Mouse (Mus musculus): ENCODE measurements around the gene Adamtsl1.

The Adamtsl1 gene

DNA sequence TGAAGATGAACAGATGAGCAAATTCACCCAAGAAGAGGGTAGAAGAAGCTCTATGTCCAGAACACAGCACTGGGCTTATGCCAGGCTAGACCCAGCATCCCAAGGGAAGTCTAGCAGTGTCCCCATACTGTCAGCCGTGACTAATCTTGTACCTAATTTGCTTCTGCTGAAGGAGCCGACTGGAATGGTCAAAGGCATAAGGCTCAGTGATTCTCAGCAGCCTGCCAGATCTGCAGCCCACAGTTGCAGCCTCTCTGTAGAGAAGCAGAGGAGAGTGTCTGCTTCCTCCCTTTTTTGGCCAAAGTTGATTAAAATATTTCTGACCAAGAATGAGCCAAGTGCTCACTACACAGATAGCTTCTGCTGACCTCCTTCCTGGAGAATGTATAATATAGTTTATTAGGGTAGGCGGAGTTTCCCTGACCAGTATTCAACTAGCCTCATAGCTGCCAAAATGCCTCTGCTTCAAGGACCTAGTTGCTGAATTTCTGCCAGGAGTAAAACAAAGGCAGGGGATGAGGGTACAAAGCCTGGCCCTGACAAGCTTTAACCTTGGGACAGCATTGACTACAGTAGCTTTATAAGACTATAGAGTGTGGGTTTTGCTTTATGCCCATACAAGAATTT lies 804.1 kb downstream of the Adamtsl1 start:
- no peaks in the 10 kb centered on the region for H3K36me3 ChIP-seq (ENCODE audit: control insufficient read depth, insufficient read depth, low read length, poor library complexity, severe bottlenecking)
- DNase-seq (ENCODE audit: low read depth, low spot score): no peak
- H3K27me3 ChIP-seq (ENCODE audit: control insufficient read depth, insufficient read depth, low read length, poor library complexity, severe bottlenecking): no peaks in the 10 kb centered on the region

DNA sequence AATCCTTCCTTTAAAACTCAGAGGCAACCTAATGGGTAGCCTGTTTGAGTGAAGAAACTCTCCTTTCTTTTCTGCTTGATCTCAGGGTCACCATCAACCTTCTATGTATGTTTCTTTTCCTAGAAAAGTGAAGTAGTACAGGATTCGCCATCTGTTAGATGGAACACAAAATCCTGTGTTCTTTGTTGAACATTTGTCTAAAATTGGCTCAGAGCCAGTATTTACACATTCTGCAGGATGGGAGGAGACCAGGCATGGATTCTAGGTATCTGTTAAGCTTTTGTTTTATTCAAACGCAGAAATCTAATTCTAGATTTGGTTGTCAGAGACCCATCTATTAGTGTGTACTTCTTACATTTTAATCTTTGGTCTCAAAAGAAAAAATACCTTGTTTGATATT lies 811.4 kb downstream of the Adamtsl1 start:
- Histone ChIP-seq H3K27me3 (ENCODE audit: control insufficient read depth, insufficient read depth, low read length, poor library complexity, severe bottlenecking) (no peaks in the 10 kb centered on the region), H3K36me3 (ENCODE audit: control insufficient read depth, insufficient read depth, low read length, poor library complexity, severe bottlenecking) (no peaks in the 10 kb centered on the region)
- DNase-seq (ENCODE audit: low read depth, low spot score): no peak

DNA sequence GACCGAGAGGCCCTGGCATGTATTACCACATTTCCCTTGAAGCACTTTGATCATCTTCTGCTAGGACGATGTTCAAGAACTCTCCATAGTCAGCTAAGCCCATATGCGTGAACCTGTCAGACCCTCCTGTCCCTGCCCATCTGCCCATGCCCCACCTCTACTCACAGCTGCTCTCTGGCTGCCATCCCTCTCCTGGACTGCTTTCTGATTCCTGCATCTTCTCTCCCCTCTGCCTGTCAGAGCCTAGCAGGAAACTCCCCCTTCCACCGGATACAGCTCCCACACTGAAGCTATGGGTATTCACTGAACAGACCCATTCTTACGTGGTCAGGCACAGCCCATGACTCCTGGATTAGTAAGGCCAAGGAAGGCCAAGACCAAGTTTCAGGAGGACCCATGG lies 812.0 kb downstream of the Adamtsl1 start:
- no peaks in the 10 kb centered on the region for H3K27me3 ChIP-seq (ENCODE audit: control insufficient read depth, insufficient read depth, low read length, poor library complexity, severe bottlenecking)
- H3K36me3 ChIP-seq (ENCODE audit: control insufficient read depth, insufficient read depth, low read length, poor library complexity, severe bottlenecking): no peaks in the 10 kb centered on the region
- DNase-seq (ENCODE audit: low read depth, low spot score): no peak

DNA sequence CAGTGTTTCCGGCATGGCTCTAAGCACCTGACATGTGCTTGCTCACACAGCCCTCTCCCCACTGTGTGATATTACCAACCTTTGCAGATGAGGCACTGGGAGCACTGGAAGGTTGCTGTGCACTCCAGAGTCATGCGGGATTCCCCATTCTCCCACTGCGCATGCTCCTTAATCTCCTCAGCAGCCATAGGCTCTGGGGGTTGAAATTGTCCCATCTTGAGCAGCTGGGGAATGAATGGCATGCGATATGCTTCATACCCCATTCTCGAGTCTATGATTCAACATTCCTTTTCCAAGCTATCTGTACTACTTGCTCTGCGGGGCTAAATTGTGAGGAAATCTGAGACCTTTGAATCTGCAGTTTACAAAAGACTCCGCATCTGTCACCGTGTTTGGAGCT lies 812.7 kb downstream of the Adamtsl1 start:
- H3K27me3 ChIP-seq (ENCODE audit: control insufficient read depth, insufficient read depth, low read length, poor library complexity, severe bottlenecking): no peaks in the 10 kb centered on the region
- no peaks in the 10 kb centered on the region for H3K36me3 ChIP-seq (ENCODE audit: control insufficient read depth, insufficient read depth, low read length, poor library complexity, severe bottlenecking)
- no peak for DNase-seq (ENCODE audit: low read depth, low spot score)

DNA sequence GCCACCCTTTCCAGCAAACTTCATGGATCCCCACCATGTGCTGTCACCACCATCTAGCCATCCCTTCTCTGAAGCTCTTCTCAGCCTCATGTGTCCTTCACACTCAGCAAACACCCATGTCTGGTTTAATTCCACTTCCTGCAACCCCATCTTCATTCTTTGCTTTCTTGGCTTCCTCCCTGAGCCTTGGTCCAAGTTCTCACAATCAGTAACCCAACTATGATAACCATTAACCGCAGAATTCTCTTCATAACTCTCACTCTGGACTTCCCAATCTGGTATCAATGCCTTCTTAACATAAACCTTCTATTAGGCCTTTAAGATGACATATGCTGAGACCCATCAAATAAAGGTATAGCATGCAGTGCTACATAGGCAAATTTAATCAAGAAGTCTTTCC lies 815.5 kb downstream of the Adamtsl1 start:
- no peak for DNase-seq (ENCODE audit: low read depth, low spot score)
- H3K27me3 ChIP-seq (ENCODE audit: control insufficient read depth, insufficient read depth, low read length, poor library complexity, severe bottlenecking): no peaks in the 10 kb centered on the region
- no peaks in the 10 kb centered on the region for H3K36me3 ChIP-seq (ENCODE audit: control insufficient read depth, insufficient read depth, low read length, poor library complexity, severe bottlenecking)

DNA sequence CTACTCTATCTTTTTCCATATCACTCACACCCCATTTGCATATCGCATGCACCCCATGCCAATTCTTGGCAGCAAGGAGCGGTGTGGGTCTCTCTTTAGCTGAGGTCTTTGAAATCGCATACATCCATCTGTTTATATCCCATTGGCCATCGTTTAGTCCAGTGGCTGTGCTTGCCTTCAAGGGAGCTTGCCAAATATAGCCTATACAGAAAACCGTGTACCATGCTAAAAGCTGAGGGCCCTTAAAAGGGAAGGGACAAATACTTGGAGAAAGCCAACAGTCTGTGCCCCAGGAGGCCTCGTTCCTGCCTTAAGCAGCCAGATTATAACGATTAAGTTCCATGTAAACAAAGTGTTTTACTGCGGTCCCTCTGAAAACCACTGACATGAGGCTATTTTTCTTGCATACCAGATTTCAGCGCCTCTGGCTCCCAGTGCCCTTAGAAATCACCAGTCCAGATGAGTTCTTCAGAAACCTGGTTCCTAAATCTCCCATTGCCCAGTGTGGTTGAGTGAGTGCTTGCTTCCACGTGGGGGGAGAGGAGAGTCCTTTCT lies 822.0 kb downstream of the Adamtsl1 start:
- DNase-seq (ENCODE audit: low read depth, low spot score): no peak
- Histone ChIP-seq H3K27me3 (ENCODE audit: control insufficient read depth, insufficient read depth, low read length, poor library complexity, severe bottlenecking) (no peaks in the 10 kb centered on the region), H3K36me3 (ENCODE audit: control insufficient read depth, insufficient read depth, low read length, poor library complexity, severe bottlenecking) (no peaks in the 10 kb centered on the region)

DNA sequence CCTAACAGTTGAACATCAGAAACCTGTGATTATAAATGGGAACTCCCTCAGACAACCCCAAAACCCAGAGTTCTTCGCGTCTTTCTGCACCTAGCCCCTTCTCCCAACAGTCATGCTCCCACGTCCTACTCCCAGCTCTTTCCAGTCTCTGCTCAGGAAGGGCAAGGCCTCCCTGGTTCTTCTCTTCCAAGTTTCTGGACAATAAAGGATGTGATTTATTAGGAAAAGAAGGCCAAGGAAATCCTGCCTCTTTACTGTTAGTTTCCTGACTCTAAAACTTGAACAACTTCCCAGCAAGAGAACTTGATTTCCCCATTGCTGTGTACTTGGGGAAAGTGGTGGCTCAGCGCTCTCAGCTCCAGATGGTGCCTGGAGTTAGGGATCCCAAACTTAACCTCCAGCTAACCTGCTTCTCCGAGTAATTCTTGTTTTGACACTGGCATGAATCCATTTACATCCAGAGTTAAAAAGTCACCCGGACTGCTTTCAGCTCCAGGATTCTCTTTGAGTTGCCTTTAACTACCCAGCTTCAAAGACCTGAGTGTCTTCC lies 823.3 kb downstream of the Adamtsl1 start:
- DNase-seq (ENCODE audit: low read depth, low spot score): no peak
- no peaks in the 10 kb centered on the region for H3K36me3 ChIP-seq (ENCODE audit: control insufficient read depth, insufficient read depth, low read length, poor library complexity, severe bottlenecking)
- H3K27me3 ChIP-seq (ENCODE audit: control insufficient read depth, insufficient read depth, low read length, poor library complexity, severe bottlenecking): no peaks in the 10 kb centered on the region

DNA sequence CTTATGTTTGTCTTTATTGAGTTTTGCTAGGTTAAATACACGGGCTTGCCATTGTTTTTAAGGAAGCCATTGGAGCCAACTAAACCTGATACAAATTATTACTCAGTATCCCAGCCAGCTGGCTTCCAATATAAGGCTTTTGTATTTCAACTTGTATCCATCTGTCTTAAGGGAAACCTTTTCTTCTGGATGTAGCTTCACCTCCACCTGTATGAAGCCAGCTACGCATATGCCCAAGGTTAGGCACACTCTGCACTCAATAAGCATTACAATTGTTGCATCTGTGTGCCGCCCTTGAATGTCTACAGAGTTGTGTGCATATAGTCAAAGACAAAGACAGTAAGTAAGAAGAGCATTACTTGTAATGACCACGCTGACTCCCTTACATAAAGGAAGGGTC lies 835.4 kb downstream of the Adamtsl1 start:
- no peaks in the 10 kb centered on the region for H3K27me3 ChIP-seq (ENCODE audit: control insufficient read depth, insufficient read depth, low read length, poor library complexity, severe bottlenecking)
- no peak for DNase-seq (ENCODE audit: low read depth, low spot score)
- no peaks in the 10 kb centered on the region for H3K36me3 ChIP-seq (ENCODE audit: control insufficient read depth, insufficient read depth, low read length, poor library complexity, severe bottlenecking)

DNA sequence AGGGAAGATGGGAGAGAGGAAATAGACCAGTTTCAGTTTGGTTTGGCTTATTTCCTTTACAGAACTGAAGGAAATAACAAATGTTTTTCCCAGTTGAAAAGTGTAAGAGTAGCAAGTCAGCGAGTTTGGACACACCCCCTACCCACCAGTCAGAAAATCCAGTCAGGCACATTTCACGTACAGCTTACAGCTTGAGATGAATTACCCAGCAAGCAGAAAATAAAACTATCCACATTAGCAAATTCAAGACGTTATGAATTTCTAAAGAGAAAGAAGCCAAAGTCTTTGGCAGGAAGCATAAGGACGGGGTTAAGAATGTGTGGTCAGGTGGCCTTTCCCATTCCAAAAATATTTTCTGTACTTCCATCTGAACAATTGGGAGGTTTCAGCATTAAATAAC lies 838.1 kb downstream of the Adamtsl1 start:
- H3K27me3 ChIP-seq (ENCODE audit: control insufficient read depth, insufficient read depth, low read length, poor library complexity, severe bottlenecking): no peaks in the 10 kb centered on the region
- no peaks in the 10 kb centered on the region for H3K36me3 ChIP-seq (ENCODE audit: control insufficient read depth, insufficient read depth, low read length, poor library complexity, severe bottlenecking)
- DNase-seq (ENCODE audit: low read depth, low spot score): no peak

DNA sequence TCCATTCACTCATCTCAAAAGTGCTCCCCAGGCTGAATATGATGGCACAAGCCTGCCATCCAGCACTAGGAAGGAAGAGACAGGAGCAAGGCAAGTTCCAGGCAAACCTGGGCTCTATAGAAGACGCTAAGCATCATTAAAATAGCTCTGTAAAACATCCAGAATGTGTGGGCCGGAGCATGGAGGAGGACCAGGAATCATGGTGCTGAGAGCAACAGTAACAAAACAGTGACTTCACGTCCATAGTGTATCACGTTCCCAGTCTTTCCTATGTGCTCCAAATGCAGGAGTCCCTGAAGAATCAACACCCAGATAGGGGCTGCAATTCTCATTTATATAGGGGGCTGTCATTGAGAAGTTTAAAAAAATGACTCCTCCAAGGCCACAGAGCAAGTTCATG lies 839.6 kb downstream of the Adamtsl1 start:
- Histone ChIP-seq H3K36me3 (ENCODE audit: control insufficient read depth, insufficient read depth, low read length, poor library complexity, severe bottlenecking) (no peaks in the 10 kb centered on the region), H3K27me3 (ENCODE audit: control insufficient read depth, insufficient read depth, low read length, poor library complexity, severe bottlenecking) (no peaks in the 10 kb centered on the region)
- no peak for DNase-seq (ENCODE audit: low read depth, low spot score)

DNA sequence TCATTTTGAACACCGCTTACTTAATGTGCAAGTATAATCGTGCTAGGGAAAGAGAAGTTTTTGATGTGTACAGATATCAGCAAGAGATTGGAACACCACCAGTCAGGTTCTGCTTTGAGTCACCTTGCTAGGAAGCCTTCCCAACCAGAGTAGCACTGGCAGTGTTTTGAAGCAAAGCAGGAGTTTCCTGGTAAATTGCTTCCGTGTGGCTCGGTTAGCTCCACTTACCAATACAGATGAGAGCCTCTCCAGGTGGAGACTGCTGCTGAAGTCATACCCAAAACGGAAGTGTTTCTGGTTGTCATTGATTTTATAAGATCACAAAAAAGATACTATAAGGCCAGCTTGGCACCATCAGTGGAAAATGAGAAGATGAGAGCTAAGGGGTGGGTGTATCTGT lies 845.4 kb downstream of the Adamtsl1 start:
- H3K27me3 ChIP-seq (ENCODE audit: control insufficient read depth, insufficient read depth, low read length, poor library complexity, severe bottlenecking): no peaks in the 10 kb centered on the region
- H3K36me3 ChIP-seq (ENCODE audit: control insufficient read depth, insufficient read depth, low read length, poor library complexity, severe bottlenecking): no peaks in the 10 kb centered on the region
- no peak for DNase-seq (ENCODE audit: low read depth, low spot score)

DNA sequence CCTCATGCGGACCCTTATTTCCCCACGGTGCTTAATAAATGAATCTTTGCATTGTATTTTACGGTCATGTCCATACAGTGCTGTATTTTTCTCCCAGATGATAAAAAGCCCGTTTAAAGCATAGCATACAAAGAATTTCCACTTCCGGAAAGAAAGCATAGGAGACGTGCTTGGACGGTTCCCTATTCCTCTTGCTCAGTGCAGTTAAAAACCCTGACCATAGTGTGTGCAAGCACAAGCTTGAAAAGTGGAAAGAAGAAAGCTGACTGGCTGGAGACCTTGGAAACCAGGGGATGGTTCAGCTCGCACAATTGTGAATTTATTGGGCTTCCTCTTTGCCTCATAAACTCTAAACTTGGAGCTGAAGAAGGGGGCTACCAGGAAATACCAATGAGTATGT lies 855.1 kb downstream of the Adamtsl1 start:
- Histone ChIP-seq H3K36me3 (ENCODE audit: control insufficient read depth, insufficient read depth, low read length, poor library complexity, severe bottlenecking) (no peaks in the 10 kb centered on the region), H3K27me3 (ENCODE audit: control insufficient read depth, insufficient read depth, low read length, poor library complexity, severe bottlenecking) (no peaks in the 10 kb centered on the region; the same call in 1 of the 2 replicates)
- DNase-seq (ENCODE audit: low read depth, low spot score): no peak

DNA sequence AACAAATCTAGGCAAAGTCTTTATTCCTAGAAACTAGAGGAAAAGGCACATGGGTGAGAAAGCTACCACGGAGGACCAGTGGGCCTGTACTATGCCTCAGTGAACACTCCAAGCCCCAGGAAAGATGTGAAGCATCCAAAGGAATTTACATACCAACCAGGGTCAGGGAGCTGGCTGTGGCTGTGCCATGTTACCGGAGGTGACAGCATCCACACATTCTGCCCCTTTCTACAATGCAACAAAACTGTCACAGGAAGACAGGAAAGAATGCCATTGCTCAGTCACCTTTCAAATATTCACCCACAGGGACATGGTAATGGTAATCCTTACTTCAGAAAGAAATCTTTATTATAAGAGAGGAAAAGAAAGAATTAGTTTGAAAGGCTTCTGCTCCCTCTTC lies 859.2 kb downstream of the Adamtsl1 start:
- H3K36me3 ChIP-seq (ENCODE audit: control insufficient read depth, insufficient read depth, low read length, poor library complexity, severe bottlenecking): no peaks in the 10 kb centered on the region
- no peaks in the 10 kb centered on the region for H3K27me3 ChIP-seq (ENCODE audit: control insufficient read depth, insufficient read depth, low read length, poor library complexity, severe bottlenecking)
- no peak for DNase-seq (ENCODE audit: low read depth, low spot score)

DNA sequence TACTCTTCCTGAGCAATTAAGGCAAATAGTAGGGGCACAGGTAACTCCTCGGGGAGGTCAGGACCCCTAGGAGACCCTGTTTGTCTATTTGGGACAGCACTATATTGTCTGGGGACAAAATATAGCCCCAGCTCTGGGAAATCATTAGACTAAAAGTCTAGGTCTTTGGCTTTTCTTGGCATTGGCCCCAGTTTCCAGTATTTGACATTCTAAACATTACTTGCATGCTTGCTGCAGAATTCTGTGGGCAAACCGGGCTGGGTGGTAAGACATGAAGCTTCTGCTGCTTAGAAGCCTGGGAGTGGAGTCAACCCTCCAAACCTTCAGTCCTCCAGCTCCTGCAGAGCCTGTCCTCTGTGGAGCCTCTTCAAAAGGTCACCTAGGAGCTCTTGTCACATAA lies 869.2 kb downstream of the Adamtsl1 start:
- Histone ChIP-seq H3K36me3 (ENCODE audit: control insufficient read depth, insufficient read depth, low read length, poor library complexity, severe bottlenecking) (no peaks in the 10 kb centered on the region), H3K27me3 (ENCODE audit: control insufficient read depth, insufficient read depth, low read length, poor library complexity, severe bottlenecking) (no peaks in the 10 kb centered on the region)
- DNase-seq (ENCODE audit: low read depth, low spot score): no peak

DNA sequence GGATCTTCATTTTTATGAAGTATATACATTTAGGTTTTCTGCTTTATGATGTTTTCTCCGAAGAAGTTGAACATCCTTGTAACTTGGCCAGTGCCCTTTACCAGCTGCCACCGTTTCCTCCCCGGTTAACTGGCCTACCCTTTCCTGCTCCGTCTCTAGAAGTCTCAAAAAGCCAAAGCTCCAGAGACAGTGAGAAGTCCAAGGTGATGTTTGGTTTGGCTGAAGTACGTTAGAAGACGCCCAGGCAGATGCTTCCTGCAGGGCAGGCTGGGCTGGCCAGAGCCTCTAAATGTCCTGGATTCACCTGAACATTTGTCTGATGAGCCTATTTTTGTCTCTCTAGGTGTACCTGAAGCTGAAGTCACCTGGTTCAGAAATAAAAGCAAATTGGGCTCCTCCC lies 871.1 kb downstream of the Adamtsl1 start:
- DNase-seq (ENCODE audit: low read depth, low spot score): no peak
- Histone ChIP-seq H3K36me3 (ENCODE audit: control insufficient read depth, insufficient read depth, low read length, poor library complexity, severe bottlenecking) (no peaks in the 10 kb centered on the region), H3K27me3 (ENCODE audit: control insufficient read depth, insufficient read depth, low read length, poor library complexity, severe bottlenecking) (no peaks in the 10 kb centered on the region)

DNA sequence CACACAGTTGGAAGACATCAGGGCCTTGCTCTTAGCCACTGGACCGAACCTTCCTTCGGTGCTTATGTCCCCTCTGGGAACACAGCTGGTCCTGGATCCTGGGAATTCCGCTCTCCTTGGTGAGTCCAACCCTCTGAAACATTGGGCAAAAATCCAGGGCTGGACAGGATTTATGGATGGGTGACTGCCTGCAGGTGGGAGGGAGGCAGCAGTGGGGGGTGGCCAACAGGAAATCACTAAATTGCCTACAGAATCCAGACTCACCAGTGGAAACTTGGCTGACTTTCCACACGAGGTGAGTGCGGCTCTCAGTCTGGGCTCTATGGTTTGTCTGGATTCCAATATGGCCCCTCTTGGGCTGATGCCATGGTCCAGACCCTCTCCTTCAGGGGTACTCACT lies 874.5 kb downstream of the Adamtsl1 start:
- Histone ChIP-seq H3K36me3 (ENCODE audit: control insufficient read depth, insufficient read depth, low read length, poor library complexity, severe bottlenecking) (no peaks in the 10 kb centered on the region), H3K27me3 (ENCODE audit: control insufficient read depth, insufficient read depth, low read length, poor library complexity, severe bottlenecking) (no peaks in the 10 kb centered on the region)
- DNase-seq (ENCODE audit: low read depth, low spot score): no peak

All from splenic B cell, adult 2 months (primary cell).